Mouse (Mus musculus): Measurements from ENCODE around the gene Emp1.

- TF ChIP-seq CTCF (IDR thresholded peaks at IDR 0.05; ENCODE audit: low read depth, low read length) (no peak), TAL1 (conservative IDR thresholded peaks at IDR 0.05; ENCODE audit: low read depth, low read length) (no peak), POLR2AphosphoS5 (IDR thresholded peaks at IDR 0.05; ENCODE audit: insufficient replicate concordance, low read depth, low read length) (no peak), GATA1 (IDR thresholded peaks at IDR 0.05; ENCODE audit: borderline replicate concordance, low read length) (no peak)
Observed at GRCm38 (mm10) chr6:135369551-135369968, 7.2 kb downstream of the Emp1 start.
